Mouse (Mus musculus) monocyte, adult 5-6 weeks (primary cell): Measurements from ENCODE around the gene Gprc5b. TPM values are rescaled to one million over a fixed set of nuclear protein-coding genes. Genes with fewer than 3 reads are reported as not detected.

Experiments used
- ATAC-seq: fragments of 153-309, 156-312 bp; replicated peaks from 2 replicates; pipeline ENCODE4 v1.8.0; 2017; ENCODE audit warnings: mild to moderate bottlenecking; ENCODE audit not compliant: low TSS enrichment, insufficient number of reproducible peaks, severe bottlenecking, poor library complexity, low FRiP score
- total RNA-seq: library from RNA; stranded (forward); fragments of 200-1000, 200-491, 200-594 nt; gene quantifications from 3 replicates; pipeline ENCODE4 v1.2.3, GENCODE M21; 2017

The Gprc5b gene
- total RNA-seq, 1 experiment from 2014 or later: not detected

GRCm38 (mm10) chr7:118964777-118965176 lies 30.2 kb downstream of the Gprc5b start:
- ATAC-seq: no peak

DNA sequence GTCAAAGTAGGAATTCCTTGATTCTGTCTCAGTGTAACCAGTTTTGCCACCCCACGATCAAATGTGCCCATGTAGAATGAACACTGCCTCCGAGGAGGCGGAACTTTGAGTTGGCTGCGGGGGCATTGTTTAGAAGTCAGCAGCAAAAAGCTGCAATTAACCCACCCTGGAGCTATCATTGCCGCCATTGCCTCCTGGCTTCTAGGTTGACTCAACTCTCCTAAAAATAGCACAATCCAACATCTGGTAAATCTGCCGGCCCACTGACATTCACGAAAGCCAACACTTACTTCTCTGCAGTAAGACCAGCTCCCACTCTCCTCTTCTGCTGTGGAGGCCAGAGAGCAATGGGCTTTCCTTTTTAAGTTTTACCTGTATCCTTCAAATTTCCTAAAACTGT lies 35.8 kb downstream of the Gprc5b start:
- no peak for ATAC-seq

- ATAC-seq: no peak
Measured at GRCm38 (mm10) chr7:118956616-118957246, 38.3 kb downstream of the Gprc5b start.

- no peak for ATAC-seq
Measured at GRCm38 (mm10) chr7:118954968-118955367, 40.0 kb downstream of the Gprc5b start.

DNA sequence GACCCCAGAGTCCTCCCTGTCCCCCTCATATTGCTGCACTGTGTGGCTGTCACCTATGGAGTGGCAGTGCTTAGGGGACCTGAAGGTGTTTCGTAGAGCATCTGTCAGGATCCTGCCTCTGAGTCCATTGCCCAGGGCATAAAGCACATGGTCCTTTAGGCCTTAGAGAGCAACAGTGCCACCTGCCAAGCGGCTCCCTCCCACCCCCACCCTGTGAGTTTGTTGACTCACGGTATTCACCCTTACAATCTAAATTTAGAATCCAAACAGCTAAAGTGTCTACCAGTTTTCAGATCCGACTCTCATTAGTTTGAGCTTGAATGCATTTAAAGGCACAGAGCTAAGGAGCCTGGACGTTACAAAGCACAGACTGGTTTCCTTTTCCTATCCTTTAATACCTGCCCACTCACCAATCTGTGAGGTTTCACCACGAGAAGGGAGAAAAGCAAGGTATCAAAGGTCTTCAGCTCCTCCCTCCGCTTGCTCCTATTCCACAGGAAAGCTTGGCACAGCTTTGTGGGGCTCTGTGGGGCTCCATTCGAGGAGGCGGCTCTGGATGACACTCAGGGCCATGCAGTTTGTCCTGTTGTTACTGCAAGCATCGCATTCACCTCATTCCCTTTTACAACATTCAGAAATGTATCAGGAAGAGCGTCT lies 41.3 kb downstream of the Gprc5b start:
- no peak for ATAC-seq

DNA sequence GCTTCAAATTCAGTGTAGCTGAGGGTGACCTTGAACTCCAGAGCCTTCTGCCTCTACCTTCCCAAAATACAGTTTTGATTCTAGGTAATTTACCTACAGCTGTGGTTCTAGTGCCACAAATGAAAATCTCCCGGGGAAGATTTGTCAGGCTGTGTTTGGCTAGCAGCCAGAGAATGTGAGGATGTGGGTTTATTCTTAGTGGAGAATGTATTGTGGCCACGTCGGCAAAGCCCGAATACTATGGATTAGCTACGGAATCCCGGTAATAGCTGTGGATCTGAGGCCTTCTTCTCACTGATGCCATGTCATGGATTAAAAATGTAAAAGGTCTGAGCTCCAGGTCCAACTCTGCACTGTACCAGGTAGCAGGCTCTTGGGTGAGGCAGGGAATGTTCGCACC lies 45.3 kb downstream of the Gprc5b start:
- ATAC-seq: no peak

- no peak for ATAC-seq
Measured at GRCm38 (mm10) chr7:118948677-118949282, 46.2 kb downstream of the Gprc5b start.

- no peak for ATAC-seq
Measured at GRCm38 (mm10) chr7:118947241-118947640, 47.8 kb downstream of the Gprc5b start.

GRCm38 (mm10) chr7:118944884-118945283 lies 50.1 kb downstream of the Gprc5b start:
- ATAC-seq: no peak

DNA sequence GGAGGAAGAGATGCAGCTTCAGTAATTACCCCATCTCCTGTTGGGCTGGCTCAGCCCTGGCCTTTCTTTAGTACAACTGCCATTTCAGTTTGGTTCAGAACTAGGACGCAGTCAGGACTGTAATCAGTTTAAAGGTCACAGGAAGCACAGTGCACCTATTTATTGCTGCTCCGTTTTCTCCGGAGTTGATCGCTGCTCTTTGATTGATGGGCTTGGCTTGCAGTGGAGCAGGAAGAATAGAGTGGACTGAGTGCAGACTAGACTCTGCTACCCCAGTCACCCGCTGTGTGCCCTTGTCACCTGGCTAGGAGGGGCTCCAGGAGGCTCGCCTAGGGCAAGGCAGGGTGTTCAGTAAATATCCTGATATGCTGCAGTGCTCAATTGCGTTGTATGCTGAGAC lies 51.8 kb downstream of the Gprc5b start:
- ATAC-seq: no peak

DNA sequence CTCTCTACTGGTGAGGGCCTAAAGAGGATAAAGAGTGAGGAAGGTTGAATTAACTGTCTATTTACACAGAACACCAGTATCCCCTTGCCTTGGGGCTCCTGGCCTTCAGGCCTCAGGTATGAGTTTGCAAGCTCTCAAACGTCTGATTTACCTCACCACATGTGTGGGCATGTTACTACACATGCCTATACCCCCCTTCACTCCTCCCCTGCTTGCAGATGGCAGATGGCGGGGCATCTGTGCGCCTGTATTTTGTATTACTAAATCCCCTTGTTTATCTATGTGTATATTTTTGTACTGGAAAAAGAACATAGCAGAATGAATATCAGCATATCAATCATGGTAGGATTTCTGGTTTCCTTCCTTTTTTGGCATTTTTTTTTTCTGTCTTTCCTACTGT lies 52.7 kb downstream of the Gprc5b start:
- no peak for ATAC-seq

DNA sequence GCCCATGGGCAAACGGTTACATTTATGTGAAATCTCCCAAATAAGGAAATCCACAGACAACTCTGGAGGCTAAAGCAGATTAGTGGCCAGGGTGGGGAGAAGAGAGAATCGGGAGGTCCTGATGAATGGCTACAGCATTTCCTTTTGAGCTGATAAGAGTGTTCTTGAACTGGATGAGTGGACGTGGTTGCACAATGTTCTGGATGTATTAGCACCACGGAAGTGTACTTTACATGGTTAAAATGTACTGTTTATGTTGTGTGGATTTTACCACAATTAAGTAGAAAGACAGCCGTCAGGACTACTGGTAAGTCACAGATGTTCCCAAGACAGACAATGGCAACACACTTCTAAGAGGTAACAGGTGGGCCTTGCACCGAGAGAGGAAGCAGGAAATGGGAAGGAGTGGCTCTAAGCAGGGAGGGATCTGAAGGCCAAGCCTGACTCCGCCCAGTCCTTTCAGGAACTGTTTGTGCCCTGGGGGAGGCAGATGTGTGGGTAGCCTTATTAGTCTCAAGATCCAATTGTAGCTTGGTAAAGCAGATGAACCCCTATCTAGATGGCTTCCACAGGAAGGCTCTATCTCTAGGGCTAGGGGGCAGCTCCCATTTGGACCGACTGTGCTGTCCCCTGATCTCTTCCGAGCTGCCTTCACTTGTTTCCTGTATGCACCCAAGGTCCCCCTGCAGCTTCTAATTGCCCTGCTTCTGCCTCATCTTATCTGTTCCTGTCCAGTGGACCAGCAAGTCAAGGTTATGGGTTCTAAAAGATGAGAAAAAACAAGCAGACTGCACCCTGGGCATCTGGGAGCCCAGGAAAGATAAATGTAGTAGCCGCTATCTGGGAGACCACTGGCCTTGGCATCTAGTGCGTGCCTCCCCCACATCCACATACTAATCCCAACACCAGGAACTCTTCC lies 57.3 kb downstream of the Gprc5b start:
- no peak for ATAC-seq

GRCm38 (mm10) chr7:118936844-118937243 lies 58.2 kb downstream of the Gprc5b start:
- ATAC-seq: no peak

DNA sequence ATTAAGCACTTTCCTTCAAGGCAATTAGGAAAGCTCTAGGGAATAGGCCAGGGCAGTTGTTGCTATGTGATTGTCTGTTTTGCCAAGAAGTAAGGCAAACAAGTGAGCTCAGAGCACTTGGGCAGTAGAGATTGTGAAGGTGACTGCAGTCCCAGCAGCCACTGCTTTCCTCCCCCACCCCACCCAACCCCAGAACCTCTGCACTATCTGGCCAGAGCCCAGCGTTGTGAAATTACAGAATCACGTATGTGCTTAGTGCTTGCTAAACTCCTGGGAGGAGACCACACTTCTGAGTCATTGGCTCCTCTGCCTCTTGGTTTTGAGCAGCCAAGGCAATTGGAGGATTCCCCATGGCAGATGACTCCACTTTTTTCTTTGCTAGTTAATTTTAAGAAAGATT lies 59.7 kb downstream of the Gprc5b start:
- no peak for ATAC-seq

GRCm38 (mm10) chr7:118931502-118932395 lies 63.3 kb downstream of the Gprc5b start:
- no peak for ATAC-seq

- no peak for ATAC-seq
Measured at GRCm38 (mm10) chr7:118929601-118930311, 65.3 kb downstream of the Gprc5b start.

DNA sequence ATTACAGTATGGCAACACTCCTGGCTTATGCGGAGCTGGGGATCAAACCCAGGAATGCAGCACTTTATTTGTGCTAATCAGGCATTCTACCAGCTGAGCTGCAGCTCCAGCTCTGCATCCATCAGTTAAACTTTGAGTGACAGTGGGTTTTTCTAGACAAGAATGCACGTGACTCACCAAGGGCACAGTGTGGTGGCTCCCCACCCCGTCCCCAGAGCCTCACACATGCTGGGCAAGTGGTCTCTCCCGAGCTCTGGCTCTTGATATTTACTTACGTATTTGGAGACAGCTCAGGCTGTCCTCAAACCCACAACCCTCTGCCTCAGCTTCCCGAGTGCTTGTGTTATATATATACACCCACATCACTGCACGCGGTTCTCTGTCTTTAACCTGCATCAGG lies 66.1 kb downstream of the Gprc5b start:
- no peak for ATAC-seq

DNA sequence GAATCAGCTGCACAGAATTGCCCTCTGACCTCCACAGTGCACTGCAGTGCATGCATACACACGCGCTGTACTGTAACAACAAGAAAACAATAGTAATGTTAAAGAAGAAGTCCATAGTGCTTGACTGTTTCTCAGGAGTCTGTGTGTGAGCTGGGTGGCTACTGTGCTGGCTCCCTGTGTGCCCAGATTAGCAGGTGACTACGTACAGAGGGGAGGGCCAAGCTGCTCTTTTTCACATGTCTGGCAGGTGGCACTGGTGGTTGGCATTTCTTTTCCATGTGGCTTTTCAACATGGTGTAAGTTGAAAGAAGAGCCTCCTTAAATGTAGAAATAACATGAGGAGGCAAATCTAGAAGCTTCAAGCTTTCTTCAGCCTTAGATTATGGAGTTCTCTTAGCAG lies 66.7 kb downstream of the Gprc5b start:
- ATAC-seq: no peak
